Mouse (Mus musculus) heart, adult 18-20 months (tissue): Measurements from ENCODE around the gene Myzap. TPM values are rescaled to one million over a fixed set of nuclear protein-coding genes. Genes with fewer than 3 reads are reported as not detected.
"Not testable (repeated sequence)": the region's sequence is repeated elsewhere in the genome, so short reads cannot be mapped to it uniquely, and the experiment has no call there.

Experiments
- DNase-seq, 2 experiments: peaks; one replicate each; pipeline ENCODE4 v3.0.0; 2021 to 2022; ENCODE audit warnings: mixed read lengths in 1 of 2
- total RNA-seq, 2 experiments: library from RNA; stranded (reverse); gene quantifications; 2 replicates each; pipeline ENCODE4 v1.2.3; 2021

Myzap gene
- total RNA-seq, 2 experiments from 2014 or later: 408 to 450 TPM

DNA sequence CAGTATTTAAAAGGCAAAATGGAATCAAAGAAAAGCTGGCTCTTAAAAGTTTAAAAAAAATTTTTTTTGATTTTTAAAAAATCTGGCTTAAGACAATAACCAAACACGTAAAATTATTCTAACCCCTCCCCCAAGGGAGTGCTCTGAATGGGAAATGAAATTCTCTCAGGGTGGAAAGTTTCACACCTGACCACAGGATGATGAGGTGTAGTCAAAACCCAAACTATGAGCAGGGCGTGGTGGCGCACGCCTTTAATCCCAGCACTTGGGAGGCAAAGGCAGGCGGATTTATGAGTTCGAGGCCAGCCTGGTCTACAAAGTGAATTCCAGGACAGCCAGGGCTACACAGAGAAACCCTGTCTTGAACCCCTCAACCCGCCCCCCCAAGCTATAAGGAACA, 108.3 kb downstream of the Myzap start:
- not testable (repeated sequence) for DNase-seq

DNA sequence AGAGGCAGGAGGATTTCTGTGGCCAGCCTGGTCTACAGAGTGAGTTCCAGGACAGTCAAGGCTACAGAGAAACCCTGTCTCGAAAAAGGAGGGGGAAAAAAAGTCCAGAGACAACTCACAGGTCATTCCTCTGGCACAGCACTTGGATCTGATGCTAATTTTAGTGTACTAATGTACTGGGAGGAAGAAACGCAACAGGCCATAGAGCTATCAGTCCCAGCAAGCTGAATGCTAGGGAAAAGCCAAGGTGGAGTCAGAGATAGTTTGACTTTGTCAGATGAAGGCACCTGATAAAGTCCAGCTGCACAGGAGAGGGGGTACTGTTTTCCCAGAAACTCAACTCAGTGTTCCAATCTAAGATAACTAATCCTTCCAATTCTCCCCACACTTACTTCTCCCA, 111.9 kb downstream of the Myzap start:
- no peak for DNase-seq

DNA sequence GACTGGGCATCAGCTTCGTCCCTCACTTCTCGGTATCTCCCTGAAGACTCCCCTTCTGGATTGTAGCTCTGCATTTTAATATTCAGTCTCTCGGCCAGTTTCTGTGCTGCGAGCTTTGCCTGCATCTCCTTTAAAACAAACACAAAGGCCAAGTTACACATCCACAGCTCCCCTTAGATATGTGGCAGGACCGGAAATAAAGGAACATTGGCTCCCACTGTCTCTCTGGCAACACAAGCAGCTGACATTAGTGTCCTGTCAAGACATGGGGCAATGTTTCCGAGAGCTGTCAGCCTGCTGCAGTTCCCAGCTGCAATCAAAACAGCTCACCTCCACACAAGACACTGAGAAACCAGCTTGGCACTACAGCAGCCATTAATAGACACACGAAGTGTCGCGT, 112.7 kb downstream of the Myzap start:
- no peak for DNase-seq

DNA sequence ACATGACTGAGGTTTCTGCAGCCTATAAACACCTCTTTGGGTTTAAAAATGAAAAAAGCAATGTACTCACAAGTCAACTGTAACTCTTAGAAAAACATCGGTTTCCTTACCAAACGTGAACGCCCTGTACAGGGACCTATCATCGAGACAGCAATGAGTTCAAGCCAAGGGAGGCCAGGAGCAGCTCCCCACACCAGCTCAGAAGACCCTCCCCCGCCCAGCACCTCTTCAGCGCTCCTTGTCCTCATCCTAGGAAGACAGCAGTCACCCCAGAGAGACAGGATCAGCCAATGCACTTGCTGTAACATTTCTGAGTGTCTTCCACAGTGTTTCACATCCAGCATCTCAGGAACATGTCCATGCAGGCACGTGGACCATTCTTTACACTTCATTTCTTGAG, 113.6 kb downstream of the Myzap start:
- no peak for DNase-seq

DNA sequence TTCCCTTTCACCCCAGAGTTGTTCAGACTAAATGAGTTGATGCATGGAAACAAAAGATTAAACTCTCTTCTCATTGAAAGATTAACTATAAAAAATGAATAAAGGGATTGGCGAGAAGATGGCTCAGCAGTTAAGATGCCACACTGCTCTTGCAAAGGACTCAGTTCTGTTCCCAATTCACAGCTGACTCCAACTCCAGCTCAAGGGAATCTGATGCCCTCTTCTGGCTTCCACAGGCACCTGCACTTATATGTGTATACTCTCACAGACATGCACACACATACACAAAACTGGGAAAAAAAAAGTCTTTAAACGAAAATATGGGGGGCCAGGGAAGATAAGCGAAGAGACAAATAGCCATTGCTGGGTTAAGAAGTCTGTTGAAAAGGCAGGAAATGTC, 115.6 kb downstream of the Myzap start:
- DNase-seq: no peak

DNA sequence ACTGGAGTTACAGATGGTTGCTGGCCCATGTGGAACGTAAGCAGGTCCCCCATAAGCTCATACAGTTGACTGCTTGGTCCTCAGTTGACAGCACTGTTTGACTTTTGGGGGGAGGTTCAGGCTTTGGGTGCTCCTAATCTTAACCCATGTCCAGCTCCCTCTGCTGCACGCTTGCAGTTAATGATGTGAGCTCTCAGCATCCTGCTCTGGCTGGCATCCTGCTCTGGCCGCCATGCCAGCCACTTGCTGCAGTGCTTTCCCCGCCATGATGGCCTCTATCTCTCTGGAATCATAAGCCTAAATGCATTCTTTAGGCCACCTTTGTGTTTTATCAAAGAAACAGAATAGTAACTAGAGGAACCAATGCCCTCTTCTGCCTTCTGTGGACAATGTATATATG, 116.6 kb downstream of the Myzap start:
- DNase-seq: no peak

DNA sequence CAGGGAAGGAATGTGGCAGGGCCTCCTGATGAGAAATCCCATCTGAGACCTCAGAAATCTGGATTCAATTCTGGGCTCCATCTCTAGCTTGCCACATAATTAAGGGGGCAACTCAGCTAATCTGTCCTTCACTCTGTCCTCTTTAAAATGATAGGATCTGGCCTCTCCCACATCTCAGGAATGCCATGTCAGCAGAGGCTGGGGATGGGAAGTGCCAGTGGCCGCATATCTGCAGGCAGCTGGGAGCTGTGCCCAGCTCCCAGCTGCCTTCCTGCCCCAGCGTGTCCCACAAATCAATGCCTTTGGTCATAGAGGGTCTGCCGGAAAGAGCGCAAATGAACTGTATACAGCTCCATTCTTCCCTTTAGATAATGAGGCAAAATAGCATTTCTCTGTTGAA, 124.7 kb downstream of the Myzap start:
- DNase-seq: no peak

DNA sequence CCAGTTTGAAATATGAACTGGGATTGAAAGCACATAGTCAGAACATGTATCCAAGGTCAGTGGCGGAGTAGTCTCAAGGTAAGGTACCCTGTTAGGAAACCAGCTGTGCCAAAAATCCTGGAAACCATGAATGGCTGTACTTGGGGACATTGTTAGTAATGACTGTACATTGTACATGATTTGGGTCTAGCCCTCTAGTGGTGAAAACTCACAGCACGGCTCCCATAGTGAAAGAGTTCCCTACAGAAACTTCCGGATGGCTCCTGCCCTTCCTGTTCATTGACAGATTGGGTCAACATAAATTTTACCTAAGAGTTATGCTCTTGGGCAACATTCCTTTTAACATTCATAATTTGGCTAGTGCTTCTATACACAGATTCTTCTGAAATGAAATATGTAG, 126.0 kb downstream of the Myzap start:
- peak in 1 of 2 experiments; percentile 42 for DNase-seq

DNA sequence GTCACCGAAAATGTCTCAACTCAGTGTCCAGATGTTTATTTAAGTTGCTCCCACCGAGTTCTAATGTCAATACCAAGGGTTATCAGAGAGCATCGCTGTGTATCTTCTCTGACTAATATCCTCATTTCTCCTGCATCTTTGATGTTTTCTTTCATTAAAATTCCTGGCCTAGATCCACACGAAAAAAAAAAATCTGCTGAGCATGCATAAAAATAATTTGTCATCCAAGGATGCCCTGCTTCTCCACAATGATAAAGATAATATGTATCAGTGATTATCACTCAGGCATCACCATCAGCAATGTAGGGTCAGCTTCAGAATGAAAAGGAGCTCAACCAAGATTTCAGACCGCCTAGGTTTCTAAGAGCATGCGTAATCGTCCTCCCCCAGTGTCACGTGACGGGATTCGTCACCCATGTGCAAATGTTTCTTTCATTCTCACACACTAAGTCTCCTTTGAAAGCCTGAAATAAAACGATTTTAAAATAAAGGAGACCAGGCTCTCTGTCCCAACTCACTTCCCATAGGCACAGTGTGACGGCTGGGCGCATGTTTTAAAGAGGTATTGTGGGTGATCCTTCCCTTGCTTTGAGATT, 129.0 kb downstream of the Myzap start:
- no peak for DNase-seq

DNA sequence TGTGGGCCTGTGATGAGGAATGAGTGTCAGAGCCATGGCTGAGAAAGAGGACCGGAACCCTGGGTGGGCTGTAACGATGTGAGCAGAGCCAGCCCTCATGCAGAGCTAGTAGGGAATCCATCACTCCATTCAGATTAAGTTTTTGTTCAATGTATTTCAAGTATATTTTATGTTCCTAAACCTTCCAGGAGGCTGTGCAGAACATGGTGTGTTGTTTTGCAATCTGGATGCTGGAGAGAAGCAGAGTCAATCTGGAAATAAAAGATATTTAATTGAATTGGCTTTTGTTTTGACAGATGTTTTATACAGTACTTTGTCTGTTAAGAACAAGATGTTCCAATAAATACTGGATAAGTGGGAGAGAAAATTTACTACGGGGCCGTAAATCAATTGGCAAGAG, 135.4 kb downstream of the Myzap start:
- DNase-seq: no peak

Other genes with a start within 250 kb of the Myzap start
- gene Polr2m, start 106.4 kb downstream of the Myzap start, total RNA-seq: 100 to 1,000 TPM; 312 to 342 TPM
- gene Cgnl1, start 179.2 kb upstream of the Myzap start, total RNA-seq: 10 to 100 TPM; 36.7 to 38.2 TPM